Mouse (Mus musculus) neural tube, embryonic 15.5 days (tissue): ENCODE measurements around the gene Tfeb. TPM values are rescaled to one million over a fixed set of nuclear protein-coding genes. Genes with fewer than 3 reads are reported as not detected.

Source experiments
- ATAC-seq: fragments of 200-750 bp; cut with Nextera tagmentation; 2 replicates; pipeline ENCODE4 v1.8.0; 2017; ENCODE audit warnings: mild to moderate bottlenecking, moderate TSS enrichment, moderate library complexity; ENCODE audit not compliant: low FRiP score
- H3K27ac ChIP-seq: fragments of 300-500 bp; sonication (generic); replicated peaks from 2 replicates; pipeline ENCODE4 v1.5.1; 2015; ENCODE audit warnings: mild to moderate bottlenecking, inconsistent platforms
- H3K27me3 ChIP-seq: fragments of 300-500 bp; sonication (generic); replicated peaks from 2 replicates; pipeline ENCODE4 v1.6.1; 2015; ENCODE audit warnings: inconsistent platforms
- H3K36me3 ChIP-seq: fragments of 300-500 bp; sonication (generic); 2 replicates; pipeline ENCODE4 v1.6.1; 2015; ENCODE audit warnings: inconsistent platforms
- H3K4me1 ChIP-seq: fragments of 300-500 bp; sonication (generic); 2 replicates; pipeline ENCODE4 v1.6.1; 2015; ENCODE audit warnings: inconsistent platforms
- H3K4me2 ChIP-seq: fragments of 300-500 bp; sonication (generic); 2 replicates; pipeline ENCODE4 v1.6.1; 2015; ENCODE audit warnings: inconsistent platforms, mild to moderate bottlenecking, moderate library complexity
- H3K4me3 ChIP-seq: fragments of 300-500 bp; sonication (generic); replicated peaks from 2 replicates; pipeline ENCODE4 v1.5.1; 2015; ENCODE audit warnings: mild to moderate bottlenecking, inconsistent platforms
- H3K9ac ChIP-seq: fragments of 300-500 bp; sonication (generic); replicated peaks from 2 replicates; pipeline ENCODE4 v1.6.1; 2015; ENCODE audit warnings: mild to moderate bottlenecking, inconsistent platforms
- H3K9me3 ChIP-seq: fragments of 300-500 bp; sonication (generic); replicated peaks from 2 replicates; pipeline ENCODE4 v1.6.1; 2016; ENCODE audit warnings: inconsistent platforms
- WGBS: fragments of 180-500 bp; shearing (Covaris S2); methylation state at CpG from one replicate; pipeline ENCODE4 v1.1.7; 2015; ENCODE audit warnings: mixed read lengths; 5-methylcytosine and 5-hydroxymethylcytosine counted together
- polyA plus RNA-seq: library from polyadenylated mRNA; unstranded; fragments of >200 nt; fragmentation: Nextera tagmentation; extraction: Ambion mirVana; gene quantifications from 2 replicates; pipeline ENCODE4 v1.2.1, GENCODE M21; 2015

The Tfeb gene
- polyA plus RNA-seq, 1 experiment from 2014 or later = 3.7 TPM

- peaks cover 13% of the 10 kb centered on the region for H3K27me3 ChIP-seq
- no peak overlapping the region for H3K4me3 ChIP-seq
- ATAC-seq = no peak
- H3K9ac ChIP-seq = no peak overlapping the region
- no peak overlapping the region for H3K4me2 ChIP-seq
- H3K36me3 ChIP-seq = no peaks in the 10 kb centered on the region
- 50% methylated on average over 16 of the region's 16 CpGs for WGBS
- H3K27ac ChIP-seq = no peak overlapping the region
- H3K4me1 ChIP-seq = peaks cover 14% of the 10 kb centered on the region
- H3K9me3 ChIP-seq = no peaks in the 10 kb centered on the region
Observed at GRCm38 (mm10) chr17:47742991-47743734, 6.3 kb downstream of the Tfeb start.

- H3K27me3 ChIP-seq = peaks cover 5% of the 10 kb centered on the region; the same call in 1 of the 2 replicates
- ATAC-seq = no peak
- H3K36me3 ChIP-seq = no peaks in the 10 kb centered on the region
- H3K27ac ChIP-seq = no peak overlapping the region
- no peak overlapping the region for H3K9ac ChIP-seq
- peaks cover 5% of the 10 kb centered on the region for H3K4me1 ChIP-seq
- no peak overlapping the region for H3K4me2 ChIP-seq
- 94% methylated on average over 14 of the region's 14 CpGs for WGBS
- H3K4me3 ChIP-seq = no peak overlapping the region
- H3K9me3 ChIP-seq = no peaks in the 10 kb centered on the region
Observed at GRCm38 (mm10) chr17:47744086-47744485, 7.3 kb downstream of the Tfeb start.

GRCm38 (mm10) chr17:47744746-47745368 lies 8.0 kb downstream of the Tfeb start:
- no peaks in the 10 kb centered on the region for H3K4me1 ChIP-seq
- ATAC-seq = no peak
- no peak overlapping the region for H3K9ac ChIP-seq
- WGBS = 86% methylated on average over 10 of the region's 10 CpGs
- H3K27ac ChIP-seq = no peak overlapping the region
- H3K4me2 ChIP-seq = no peak overlapping the region
- H3K27me3 ChIP-seq = 0 out of 2 replicates have a peak, but pooled peaks cover 3% of the 10 kb centered on the region
- no peak overlapping the region for H3K4me3 ChIP-seq
- no peaks in the 10 kb centered on the region for H3K9me3 ChIP-seq
- H3K36me3 ChIP-seq = no peaks in the 10 kb centered on the region

- H3K4me2 ChIP-seq = no peak overlapping the region
- no peak for ATAC-seq
- H3K36me3 ChIP-seq = no peaks in the 10 kb centered on the region
- no peaks in the 10 kb centered on the region for H3K4me1 ChIP-seq
- WGBS = 76% methylated on average over 14 of the region's 14 CpGs
- H3K9me3 ChIP-seq = no peaks in the 10 kb centered on the region
- H3K27me3 ChIP-seq = no peaks in the 10 kb centered on the region
- H3K27ac ChIP-seq = no peak overlapping the region
- H3K4me3 ChIP-seq = no peak overlapping the region
- no peak overlapping the region for H3K9ac ChIP-seq
Observed at GRCm38 (mm10) chr17:47748791-47749553, 12.1 kb downstream of the Tfeb start.

GRCm38 (mm10) chr17:47749626-47750025 lies 12.8 kb downstream of the Tfeb start:
- Histone ChIP-seq H3K36me3 (no peaks in the 10 kb centered on the region), H3K9me3 (no peaks in the 10 kb centered on the region), H3K4me2 (no peak overlapping the region), H3K4me3 (no peak overlapping the region), H3K27me3 (no peaks in the 10 kb centered on the region), H3K9ac (no peak overlapping the region), H3K4me1 (no peaks in the 10 kb centered on the region), H3K27ac (no peak overlapping the region)
- no peak for ATAC-seq
- 85% methylated on average over 3 of the region's 3 CpGs for WGBS

GRCm38 (mm10) chr17:47750101-47750500 lies 13.3 kb downstream of the Tfeb start:
- Histone ChIP-seq H3K9ac (no peak overlapping the region), H3K9me3 (no peaks in the 10 kb centered on the region), H3K4me3 (no peak overlapping the region), H3K36me3 (no peaks in the 10 kb centered on the region), H3K27ac (no peak overlapping the region), H3K4me1 (no peaks in the 10 kb centered on the region), H3K27me3 (no peaks in the 10 kb centered on the region), H3K4me2 (no peak overlapping the region)
- 46% methylated on average over 6 of the region's 6 CpGs for WGBS
- no peak for ATAC-seq

- Histone ChIP-seq H3K4me1 (no peaks in the 10 kb centered on the region), H3K27me3 (no peaks in the 10 kb centered on the region), H3K4me2 (no peak overlapping the region), H3K9me3 (no peaks in the 10 kb centered on the region), H3K27ac (no peak overlapping the region), H3K4me3 (no peak overlapping the region), H3K36me3 (no peaks in the 10 kb centered on the region), H3K9ac (no peak overlapping the region)
- ATAC-seq = no peak
- 76% methylated on average over 5 of the region's 5 CpGs for WGBS
Observed at GRCm38 (mm10) chr17:47751811-47752210, 15.0 kb downstream of the Tfeb start.

- H3K4me2 ChIP-seq = no peak overlapping the region
- H3K4me1 ChIP-seq = no peaks in the 10 kb centered on the region
- H3K27me3 ChIP-seq = no peaks in the 10 kb centered on the region
- H3K4me3 ChIP-seq = no peak overlapping the region
- ATAC-seq = no peak
- no peak overlapping the region for H3K27ac ChIP-seq
- WGBS = 87% methylated on average over 8 of the region's 8 CpGs
- H3K9me3 ChIP-seq = no peaks in the 10 kb centered on the region
- H3K9ac ChIP-seq = no peak overlapping the region
- H3K36me3 ChIP-seq = no peaks in the 10 kb centered on the region
Observed at GRCm38 (mm10) chr17:47753130-47753775, 16.4 kb downstream of the Tfeb start.

- Histone ChIP-seq H3K27me3 (no peaks in the 10 kb centered on the region), H3K27ac (no peak overlapping the region), H3K9me3 (no peaks in the 10 kb centered on the region), H3K36me3 (no peaks in the 10 kb centered on the region), H3K4me1 (no peaks in the 10 kb centered on the region), H3K9ac (no peak overlapping the region), H3K4me2 (no peak overlapping the region), H3K4me3 (no peak overlapping the region)
- ATAC-seq = no peak
- WGBS = 85% methylated on average over 11 of the region's 13 CpGs
Observed at GRCm38 (mm10) chr17:47754246-47754645, 17.4 kb downstream of the Tfeb start.

- H3K27me3 ChIP-seq = no peaks in the 10 kb centered on the region
- no peaks in the 10 kb centered on the region for H3K36me3 ChIP-seq
- WGBS = 60% methylated on average over 6 of the region's 6 CpGs
- H3K9me3 ChIP-seq = no peaks in the 10 kb centered on the region
- no peak for ATAC-seq
- H3K4me2 ChIP-seq = no peak overlapping the region
- no peaks in the 10 kb centered on the region for H3K4me1 ChIP-seq
- no peak overlapping the region for H3K9ac ChIP-seq
- H3K4me3 ChIP-seq = no peak overlapping the region
- no peak overlapping the region for H3K27ac ChIP-seq
Observed at GRCm38 (mm10) chr17:47756366-47756765, 19.5 kb downstream of the Tfeb start.

GRCm38 (mm10) chr17:47757056-47757610 lies 20.3 kb downstream of the Tfeb start:
- H3K4me2 ChIP-seq = no peak overlapping the region
- H3K4me3 ChIP-seq = no peak overlapping the region
- no peaks in the 10 kb centered on the region for H3K9me3 ChIP-seq
- ATAC-seq = no peak
- H3K27me3 ChIP-seq = no peaks in the 10 kb centered on the region
- no peak overlapping the region for H3K27ac ChIP-seq
- no peak overlapping the region for H3K9ac ChIP-seq
- H3K4me1 ChIP-seq = peaks cover 2% of the 10 kb centered on the region
- no peaks in the 10 kb centered on the region for H3K36me3 ChIP-seq
- WGBS = 90% methylated on average over 7 of the region's 7 CpGs
